In genomic region chr5:117574894-117575293, GRCm38 (mm10) we compare ENCODE assay signal across 15 mouse cellular contexts.
DNase-seq lines count a peak whose midpoint lies in the region; ATAC-seq lines count a peak whose summit lies in the region.
"Had no signal": no experiment of that assay in that cellular context is flagged by ENCODE, and none has a peak within 500 bp of the region (broad histone marks: within the 10 kb centered on the region; RNA-seq: fewer than 3 reads in every experiment).

No protein-coding gene starts in this region.

- no peaks in the 10 kb centered on the region for H3K36me3 ChIP-seq in kidney, embryonic 15.5 days
- no peaks in the 10 kb centered on the region for H3K36me3 ChIP-seq in heart, embryonic 10.5 days
- H3K36me3 ChIP-seq: embryonic facial prominence, embryonic 12.5 days; heart, embryonic 15.5 days; intestine, embryonic 15.5 days had no signal

- H3K4me3 ChIP-seq in kidney, embryonic 15.5 days (replicated peaks): no peak overlapping the region
- no peak overlapping the region for H3K4me3 ChIP-seq in heart, embryonic 10.5 days
- H3K4me3 ChIP-seq: embryonic facial prominence, embryonic 12.5 days; heart, embryonic 15.5 days; intestine, embryonic 15.5 days had no signal

- intact Hi-C loops in left cerebral cortex, postnatal 4 days (cut with DNase I): no loop called here

- peaks cover 27% of the 10 kb centered on the region for H3K4me1 ChIP-seq in kidney, embryonic 15.5 days
- H3K4me1 ChIP-seq in heart, embryonic 10.5 days: no peaks in the 10 kb centered on the region
- H3K4me1 ChIP-seq: embryonic facial prominence, embryonic 12.5 days; heart, embryonic 15.5 days; intestine, embryonic 15.5 days had no signal

- H3K27ac ChIP-seq in kidney, embryonic 15.5 days: no peak overlapping the region
- no peak overlapping the region for H3K27ac ChIP-seq in heart, embryonic 10.5 days
- H3K27ac ChIP-seq: embryonic facial prominence, embryonic 12.5 days; heart, embryonic 15.5 days; intestine, embryonic 15.5 days had no signal

- WGBS in kidney, embryonic 15.5 days: 51% methylated on average over 7 of the region's 7 CpGs
- 63% methylated on average over 7 of the region's 7 CpGs for WGBS in heart, embryonic 10.5 days

- no peaks in the 10 kb centered on the region; the same call in 1 of the 2 replicates for H3K9me3 ChIP-seq in kidney, embryonic 15.5 days (replicated peaks)
- H3K9me3 ChIP-seq in heart, embryonic 10.5 days: no peaks in the 10 kb centered on the region
- H3K9me3 ChIP-seq: embryonic facial prominence, embryonic 12.5 days; heart, embryonic 15.5 days; intestine, embryonic 15.5 days had no signal

- DNase-seq in cerebellum, adult 9-11 months: peak; percentile 37
- DNase-seq in cerebellum, adult 8-10 months: no peak
- DNase-seq in left cerebral cortex, adult 18-20 months (ENCODE audit: low spot score in 2 of 2): peak; percentile 34 to 44
- DNase-seq in left cerebral cortex, adult 11 months (ENCODE audit: low spot score): no peak
- DNase-seq in left cerebral cortex, postnatal 4 days: peak; percentile 29
- DNase-seq in lung, postnatal 4 days: no peak
- no peak for DNase-seq in heart, embryonic 10.5 days (ENCODE audit: low spot score)
- DNase-seq: liver; lung, postnatal 10 days; thymus, postnatal 4 days had no signal

- ATAC-seq in kidney, embryonic 15.5 days (replicated peaks; ENCODE audit: low FRiP score): peak; percentile 48; the same call in 1 of the 2 replicates
- ATAC-seq: forebrain, embryonic 14.5 days; intestine, embryonic 15.5 days had no signal

- no peaks in the 10 kb centered on the region for H3K27me3 ChIP-seq in kidney, embryonic 15.5 days
- H3K27me3 ChIP-seq in heart, embryonic 10.5 days (ENCODE audit: insufficient read depth, poor library complexity, severe bottlenecking): no peaks in the 10 kb centered on the region
- H3K27me3 ChIP-seq: embryonic facial prominence, embryonic 12.5 days; heart, embryonic 15.5 days; intestine, embryonic 15.5 days had no signal

- no peak overlapping the region for H3K9ac ChIP-seq in kidney, embryonic 15.5 days
- H3K9ac ChIP-seq: embryonic facial prominence, embryonic 12.5 days; heart, embryonic 15.5 days; intestine, embryonic 15.5 days had no signal

- no peak overlapping the region for H3K4me2 ChIP-seq in kidney, embryonic 15.5 days
- H3K4me2 ChIP-seq: embryonic facial prominence, embryonic 12.5 days; heart, embryonic 15.5 days; intestine, embryonic 15.5 days had no signal

Comparison
In these comparisons a context has a peak if more than half of its experiments do, and no peak if none do; other contexts are left out.
1. DNase-seq: peak in cerebellum, adult 9-11 months (single experiment), left cerebral cortex, adult 18-20 months (2 of 2) and left cerebral cortex, postnatal 4 days (single experiment); none in cerebellum, adult 8-10 months (single experiment), left cerebral cortex, adult 11 months (single experiment), lung, postnatal 4 days (0 of 2) and heart, embryonic 10.5 days (single experiment).